Mouse (Mus musculus): Measurements from ENCODE around the gene S1pr1. TPM values are rescaled to one million over a fixed set of nuclear protein-coding genes. Genes with fewer than 3 reads are reported as not detected.

The S1pr1 gene
- total RNA-seq, 2 experiments from 2014 or later, result 87.4 to 104 TPM

DNA sequence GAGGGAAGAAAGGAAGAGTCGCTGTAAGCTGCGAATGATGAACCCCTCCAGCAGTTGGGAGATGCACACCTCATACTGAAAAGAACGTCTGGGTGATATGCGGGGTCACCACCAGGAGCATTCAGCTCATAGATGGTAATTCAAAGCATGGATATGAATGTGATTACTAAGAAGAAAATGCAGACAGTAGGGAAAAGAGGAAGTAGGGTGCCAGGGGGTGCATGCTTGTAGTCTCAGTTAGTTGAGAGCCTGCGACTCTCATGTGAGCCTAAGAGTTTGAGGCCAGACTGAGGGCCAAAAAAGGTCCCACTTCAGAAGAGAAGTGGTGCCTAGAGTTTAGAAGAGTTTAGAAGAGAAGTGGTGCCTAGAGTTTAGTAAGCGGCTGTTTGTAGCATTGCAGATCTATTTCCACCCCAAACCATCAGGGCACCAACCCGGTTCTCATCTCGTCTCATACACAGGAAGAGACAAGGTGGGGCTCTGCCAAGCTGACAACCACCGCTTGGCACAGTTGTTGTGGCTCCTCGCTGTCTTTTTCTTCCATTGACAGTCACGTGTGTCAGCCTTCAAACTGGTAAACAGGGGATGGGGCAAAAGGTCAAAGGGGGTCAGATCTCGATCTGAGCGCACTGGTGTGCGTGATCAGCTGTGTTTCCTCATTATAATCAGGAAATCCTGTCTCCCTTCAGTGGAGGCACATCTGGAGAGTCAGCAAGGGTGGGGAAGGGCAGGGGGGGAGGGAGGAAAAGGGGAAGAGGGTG lies 32.4 kb downstream of the S1pr1 start:
- no peak for DNase-seq (ENCODE audit: low spot score in 2 of 2)
- intact Hi-C loops (cut with DNase I), result no loop called here

DNA sequence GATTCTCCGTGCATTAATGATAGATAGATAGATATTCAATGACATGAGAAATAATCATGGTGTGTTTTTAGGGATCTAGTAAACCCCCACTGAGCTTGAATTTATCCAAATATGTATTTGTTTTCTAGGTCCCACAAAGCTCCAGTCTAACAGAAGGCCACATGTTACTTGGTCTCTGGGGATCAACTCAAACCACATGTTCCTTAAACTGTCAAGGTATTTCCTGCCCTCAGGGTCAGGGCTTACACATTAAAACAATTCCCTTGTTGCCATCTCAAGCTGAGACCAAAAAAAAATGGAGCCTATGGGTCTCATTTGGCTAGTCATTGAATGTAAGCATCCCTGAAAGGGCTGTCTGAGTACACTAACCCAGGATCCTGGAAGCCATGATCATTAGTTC lies 33.7 kb downstream of the S1pr1 start:
- intact Hi-C loops (cut with DNase I), result no loop called here
- DNase-seq (ENCODE audit: low spot score in 2 of 2), result no peak

DNA sequence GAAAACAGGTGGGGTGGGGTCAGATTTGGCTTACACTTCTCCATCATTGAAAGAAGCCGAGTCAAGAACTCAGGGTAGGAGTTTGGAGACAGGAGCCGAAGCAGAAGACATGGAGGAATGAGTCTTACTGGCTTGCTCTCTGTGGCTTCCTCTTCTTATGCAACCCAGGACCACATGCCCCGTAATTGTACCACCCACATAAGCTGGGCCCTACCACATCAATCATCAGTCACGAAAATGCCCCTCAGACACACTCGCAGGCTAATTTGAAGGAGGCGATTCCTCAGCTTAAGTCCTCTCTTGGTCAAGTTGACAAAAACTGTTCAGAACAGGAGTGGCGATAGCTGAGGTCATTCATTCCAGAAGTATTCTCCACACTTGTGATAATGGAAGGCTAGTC lies 35.9 kb downstream of the S1pr1 start:
- DNase-seq (ENCODE audit: low spot score in 2 of 2), result no peak
- intact Hi-C loops (cut with DNase I), result no loop called here

DNA sequence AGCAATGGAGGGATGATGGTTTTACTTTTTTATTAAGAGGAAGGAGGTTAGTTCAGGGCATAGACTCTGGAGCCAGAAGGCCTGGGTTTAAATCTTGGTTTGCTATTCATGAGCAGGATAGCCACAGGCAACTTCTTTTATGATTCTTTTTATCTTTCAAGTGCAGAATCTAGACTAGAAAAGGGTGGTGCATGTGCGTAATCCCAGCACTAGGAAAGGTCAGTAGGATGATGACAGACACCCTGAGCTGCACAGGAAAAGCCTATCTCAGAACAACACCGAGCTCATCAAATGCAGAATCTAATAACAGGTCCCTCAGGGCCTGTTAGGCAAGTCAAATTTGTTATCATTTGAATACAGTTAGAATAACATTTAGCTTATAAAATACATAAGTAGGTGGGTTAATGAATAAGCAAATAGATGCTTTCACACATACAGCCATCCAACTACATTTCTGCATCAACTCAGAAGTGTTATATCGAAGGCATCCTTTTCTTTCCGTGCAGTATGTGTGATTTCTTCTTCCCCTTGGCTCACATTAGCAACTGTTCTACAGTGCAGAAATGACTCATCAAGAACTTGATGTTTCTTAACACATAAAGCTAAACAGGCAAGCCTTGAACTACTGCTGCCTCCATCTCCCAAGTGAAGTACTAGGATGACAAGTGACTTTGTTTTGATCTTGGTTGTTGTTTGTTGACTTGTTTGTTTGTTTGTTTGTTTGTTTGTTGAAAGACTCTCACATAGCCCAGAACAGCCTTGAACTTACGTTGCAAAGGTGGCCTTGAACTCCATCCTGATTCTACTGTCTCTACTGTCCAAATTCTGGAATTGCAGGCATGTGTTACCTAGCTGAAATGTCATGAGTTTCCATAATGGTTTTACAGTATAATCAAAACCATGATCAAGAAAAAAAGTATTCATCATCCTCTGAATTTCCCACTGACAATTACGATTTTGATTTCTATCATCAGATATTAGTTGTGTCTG lies 39.0 kb downstream of the S1pr1 start:
- DNase-seq (ENCODE audit: low spot score in 2 of 2), result no peak
- intact Hi-C loops (cut with DNase I), result no loop called here

DNA sequence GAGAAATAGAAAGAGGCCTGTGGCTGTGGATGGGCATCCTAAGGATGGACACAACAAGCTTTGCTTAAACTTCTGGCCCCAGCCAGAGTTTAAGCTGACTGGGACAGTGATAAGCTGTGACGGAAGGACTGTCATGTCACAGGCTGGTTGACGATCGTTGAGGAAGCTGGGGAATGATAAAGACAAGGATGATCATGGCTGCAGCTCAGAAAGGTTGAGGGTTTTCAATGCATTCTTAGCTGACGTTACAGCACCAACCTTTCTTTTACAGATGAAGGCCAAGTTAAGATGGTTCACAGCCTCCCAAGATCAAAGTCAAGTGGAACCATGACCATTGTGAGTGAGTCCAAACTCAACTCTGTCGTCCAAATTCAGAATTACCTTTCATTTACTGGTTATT lies 40.2 kb downstream of the S1pr1 start:
- DNase-seq (ENCODE audit: low spot score in 2 of 2), result no peak

DNA sequence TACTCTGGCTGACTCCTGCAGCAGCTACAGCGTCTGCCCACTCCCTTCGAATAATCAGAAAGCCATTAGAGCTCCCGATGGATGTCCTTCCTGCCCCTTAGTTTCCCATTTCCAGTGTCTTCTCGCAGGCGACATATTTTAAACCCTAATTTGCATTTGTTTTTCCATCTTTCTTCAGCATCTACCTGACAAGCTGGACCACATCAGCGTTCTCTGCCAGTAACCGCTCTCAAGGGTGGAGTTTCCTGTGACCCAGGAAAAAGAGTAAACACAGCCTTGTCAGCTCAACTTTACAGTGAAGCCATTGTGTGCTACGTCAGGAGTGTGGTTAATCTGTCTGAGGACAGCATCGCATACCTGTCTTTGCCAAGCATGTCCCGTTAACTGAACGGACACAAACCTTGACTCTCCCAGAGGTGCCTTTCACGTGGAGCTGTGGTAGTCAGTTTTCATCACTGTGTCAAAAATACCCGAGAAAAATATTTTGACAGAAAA lies 41.2 kb downstream of the S1pr1 start:
- no peak for DNase-seq (ENCODE audit: low spot score in 2 of 2)
- intact Hi-C loops (cut with DNase I), result no loop called here

More for the DNA sequence above, 40.2 kb downstream of the S1pr1 start:
- intact Hi-C loops (cut with DNase I), result no loop called here

DNA sequence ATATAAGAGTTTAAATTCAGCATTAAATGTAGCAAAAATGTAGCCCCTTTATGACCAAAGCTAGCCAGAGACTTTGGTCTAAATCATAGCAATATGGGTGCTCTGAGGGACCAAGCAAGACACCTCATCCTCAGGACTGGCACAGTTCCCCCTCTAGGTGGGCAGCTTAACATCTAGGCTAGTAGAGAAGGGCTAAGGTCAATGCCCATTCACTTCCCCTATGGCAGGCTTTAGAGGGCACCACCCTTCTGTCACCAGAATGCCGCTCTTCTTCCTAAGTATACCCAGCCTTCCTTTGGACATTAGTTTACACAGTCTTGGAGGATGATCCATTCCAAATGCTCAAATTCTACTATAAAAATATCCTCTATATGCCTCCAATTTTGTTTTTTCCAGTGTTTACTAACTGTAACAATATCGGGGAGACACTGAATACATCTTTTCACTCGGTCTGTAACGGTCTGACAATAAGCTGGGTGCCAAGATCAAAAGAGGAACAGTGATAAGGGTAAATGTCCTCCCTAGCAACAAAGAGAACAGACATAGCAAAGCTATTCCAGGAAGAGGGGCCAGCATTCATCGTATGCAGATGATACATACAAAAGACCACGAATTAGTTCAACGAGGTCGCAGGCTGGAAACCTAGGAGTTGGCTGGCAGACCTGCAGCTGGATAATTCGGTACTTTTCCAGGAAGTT lies 41.8 kb downstream of the S1pr1 start:
- intact Hi-C loops (cut with DNase I), result no loop called here
- DNase-seq (ENCODE audit: low spot score in 2 of 2), result no peak

DNA sequence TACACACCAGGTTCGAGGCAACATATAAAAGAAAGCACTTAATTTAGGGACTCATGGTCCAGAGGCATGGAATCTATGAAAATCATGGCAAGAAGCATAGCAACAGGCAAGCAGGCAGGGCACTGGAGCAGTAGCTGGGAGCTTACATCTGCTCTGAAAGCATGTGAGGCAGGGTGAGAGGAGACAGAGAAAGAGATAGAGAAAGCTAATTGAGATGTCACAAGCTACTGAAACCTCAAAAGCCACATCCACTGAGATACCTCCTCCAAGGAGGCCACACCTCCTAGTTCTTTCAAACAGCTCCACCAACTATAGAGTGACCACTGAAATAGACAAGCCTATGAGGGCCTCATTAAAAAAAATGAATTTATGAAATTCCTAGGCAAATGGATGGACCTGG lies 45.6 kb downstream of the S1pr1 start:
- intact Hi-C loops (cut with DNase I), result no loop called here
- DNase-seq (ENCODE audit: low spot score in 2 of 2), result no peak

DNA sequence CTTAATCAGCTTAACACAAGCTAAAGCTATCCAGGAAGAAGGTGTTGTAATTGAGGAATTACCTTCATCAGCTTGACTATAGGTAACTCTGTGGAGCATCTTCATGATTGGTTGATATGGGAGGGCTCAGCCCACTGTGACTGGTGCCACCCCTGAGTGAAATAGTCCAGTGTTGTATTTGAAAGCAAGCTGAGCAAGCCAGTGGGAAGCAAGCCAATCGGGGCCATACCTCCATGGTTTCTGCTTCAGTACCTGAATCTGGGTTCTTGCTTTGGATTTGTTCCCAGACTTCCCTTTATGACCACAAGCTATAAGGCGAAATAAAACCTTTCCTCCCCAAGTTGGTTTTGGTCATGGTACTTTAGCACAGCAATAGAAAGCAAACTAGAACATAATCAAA lies 47.7 kb downstream of the S1pr1 start:
- DNase-seq (ENCODE audit: low spot score in 2 of 2), result no peak
- intact Hi-C loops (cut with DNase I), result no loop called here

DNA sequence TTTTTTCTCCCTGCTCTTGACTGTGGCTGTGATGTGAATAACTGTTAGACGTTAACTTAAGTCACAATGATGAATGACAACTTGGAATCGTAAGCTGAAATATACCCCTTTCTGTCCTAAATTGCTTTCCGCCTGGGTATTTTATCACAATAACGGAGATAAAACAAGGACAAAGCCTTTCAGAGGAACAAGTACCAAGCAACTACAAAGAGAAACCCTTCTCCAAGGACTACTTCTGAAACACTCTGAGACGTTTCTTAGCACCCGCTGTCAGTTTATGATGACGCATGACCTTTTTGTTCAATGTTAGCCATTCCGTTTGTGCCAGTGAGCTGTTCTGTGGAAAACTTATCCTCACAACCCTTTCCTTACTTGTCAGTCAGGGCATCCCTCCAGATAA lies 48.3 kb downstream of the S1pr1 start:
- DNase-seq (ENCODE audit: low spot score in 2 of 2), result no peak
- intact Hi-C loops (cut with DNase I), result no loop called here

DNA sequence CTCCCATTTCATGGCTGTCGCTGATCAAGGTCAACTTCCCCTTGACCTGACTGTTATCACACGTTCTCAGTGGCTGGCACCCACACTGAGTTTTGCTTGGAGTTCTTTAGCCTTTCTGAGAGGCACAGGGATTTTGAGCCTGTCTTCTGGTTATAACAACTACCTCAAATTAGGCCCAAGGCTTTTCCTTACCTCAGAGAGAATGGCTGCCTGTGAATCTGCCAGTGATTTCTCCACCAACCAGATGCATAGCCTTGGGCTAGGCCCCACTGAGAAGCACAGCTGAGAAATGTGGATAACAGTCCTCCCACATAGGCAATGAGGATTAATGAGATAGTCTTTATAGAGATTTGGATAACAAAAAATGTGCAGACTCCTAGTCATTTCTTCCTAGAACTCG lies 50.4 kb downstream of the S1pr1 start:
- intact Hi-C loops (cut with DNase I), result loop anchor here (5.0 kb wide), 2 partner anchors 48 to 273 kb away; no protein-coding TSS in a partner anchor
- no peak for DNase-seq (ENCODE audit: low spot score in 2 of 2)

DNA sequence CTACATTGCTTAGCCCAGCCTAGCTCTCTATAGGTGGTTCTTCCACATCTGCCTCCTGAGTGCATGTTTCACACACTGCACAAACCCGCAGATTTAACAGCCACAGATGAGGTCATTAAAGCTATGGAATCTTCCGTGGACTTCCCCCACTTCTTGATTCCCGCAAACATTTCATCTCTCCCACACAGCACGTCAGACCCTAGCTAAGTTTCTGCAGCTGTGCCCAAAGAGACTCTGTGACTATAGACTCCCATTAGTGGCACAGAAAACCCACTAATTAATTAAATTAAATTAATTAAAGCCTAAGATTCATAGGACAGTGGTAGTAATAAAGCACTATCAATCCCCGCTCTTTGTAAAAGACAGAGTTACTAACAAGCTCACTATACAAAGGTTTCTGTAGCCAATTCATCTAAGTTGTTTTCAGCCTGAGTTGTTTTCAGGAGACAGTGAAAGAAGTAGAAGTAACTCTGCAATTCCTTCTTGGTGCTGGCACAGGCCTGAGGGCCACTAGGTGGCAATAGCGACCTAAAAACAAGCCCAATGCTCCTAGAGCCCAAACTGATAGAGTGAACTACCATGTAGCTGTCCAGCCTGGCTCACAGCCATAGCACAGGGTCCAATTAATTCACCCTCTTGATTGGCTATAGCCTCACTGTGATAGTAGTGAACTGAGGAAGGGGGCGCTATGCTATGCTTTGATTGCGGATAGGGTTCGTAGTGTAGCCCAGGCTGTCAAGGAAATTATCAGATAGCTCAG lies 54.0 kb downstream of the S1pr1 start:
- intact Hi-C loops (cut with DNase I), result loop anchor here (1.0 to 5.0 kb wide), 3 partner anchors 51 to 318 kb away; no protein-coding TSS in a partner anchor
- peak; percentile 61 to 68 for DNase-seq (ENCODE audit: low spot score in 2 of 2)

Other genes starting within 250 kb of the S1pr1 start
- 10 to 100 TPM; 11.7 to 15.1 TPM for gene Dph5, start 172.8 kb upstream of the S1pr1 start, total RNA-seq (2021)